Mouse (Mus musculus) testis, adult 2 months (tissue): ENCODE measurements around the gene Ube2q1. TPM values are rescaled to one million over a fixed set of nuclear protein-coding genes. Genes with fewer than 3 reads are reported as not detected.

Experiments
- H3K27ac ChIP-seq: fragments of 200-500 bp; 2 replicates; pipeline ENCODE4 v1.5.1; 2012; ENCODE audit warnings: low read depth, low read length; ENCODE audit not compliant: control insufficient read depth, insufficient read depth
- H3K27me3 ChIP-seq: fragments of 200-500 bp; 2 replicates; pipeline ENCODE4 v1.6.1; 2012; ENCODE audit warnings: mild to moderate bottlenecking, low read length, moderate library complexity; ENCODE audit not compliant: control insufficient read depth, insufficient read depth
- H3K36me3 ChIP-seq: fragments of 200-500 bp; 2 replicates; pipeline ENCODE4 v1.6.1; 2012; ENCODE audit warnings: mild to moderate bottlenecking, low read length; ENCODE audit not compliant: control insufficient read depth, insufficient read depth
- H3K4me1 ChIP-seq: fragments of 200-500 bp; 2 replicates; pipeline ENCODE4 v1.6.1; 2012; ENCODE audit warnings: low read length; ENCODE audit not compliant: control insufficient read depth, insufficient read depth
- H3K4me3 ChIP-seq: fragments of 200-500 bp; 2 replicates; pipeline ENCODE4 v1.5.1; 2012; ENCODE audit warnings: low read depth, mild to moderate bottlenecking, low read length, moderate library complexity, mixed read lengths; ENCODE audit not compliant: control insufficient read depth
- CTCF ChIP-seq: fragments of 200-500 bp; IDR thresholded peaks from 2 replicates; pipeline ENCODE4 v1.5.1; 2012; ENCODE audit warnings: low read depth, mild to moderate bottlenecking, inconsistent platforms, low read length, moderate library complexity; ENCODE audit not compliant: control insufficient read depth, insufficient read depth, insufficient replicate concordance
- POLR2A ChIP-seq: fragments of 200-500 bp; IDR thresholded peaks from 2 replicates; pipeline ENCODE4 v1.6.1; 2012; ENCODE audit warnings: low read depth, mild to moderate bottlenecking, inconsistent platforms, low read length, moderate library complexity; ENCODE audit not compliant: control insufficient read depth
- polyA plus RNA-seq: library from polyadenylated mRNA; depleted of rRNA; stranded (reverse); fragments of >200 nt; gene quantifications from 2 replicates; pipeline ENCODE4 v1.2.3, GENCODE M21; 2012; rRNA removed

Gene Ube2q1
- 19.7 and 20.5 TPM in 2 replicates for polyA plus RNA-seq

- TF ChIP-seq CTCF (no peak), POLR2A (peak; percentile 60)
- H3K4me3 ChIP-seq = peak within 1 kb of the TSS; percentile 94
- peaks cover 2% of the 10 kb centered on the region for H3K36me3 ChIP-seq
- peak within 1 kb of the TSS; percentile 67 for H3K27ac ChIP-seq
- H3K4me1 ChIP-seq = peaks cover 4% of the 10 kb centered on the region
- H3K27me3 ChIP-seq = no peaks in the 10 kb centered on the region
Measured at GRCm38 (mm10) chr3:89772968-89773709, at the start of gene Ube2q1. TSS of gene Ube2q1 (plus strand) at chr3:89773616.

- H3K4me3 ChIP-seq = no peak overlapping the region
- H3K4me1 ChIP-seq = peaks cover 10% of the 10 kb centered on the region
- H3K27ac ChIP-seq = no peak overlapping the region
- H3K27me3 ChIP-seq = no peaks in the 10 kb centered on the region
- H3K36me3 ChIP-seq = no peaks in the 10 kb centered on the region
- peak; percentile 45; the same call in 1 of the 2 replicates for TF ChIP-seq CTCF
- TF ChIP-seq POLR2A = no peak
Measured at GRCm38 (mm10) chr3:89727028-89727427, 46.4 kb upstream of the Ube2q1 start.

- Histone ChIP-seq H3K4me3 (no peak overlapping the region), H3K27me3 (no peaks in the 10 kb centered on the region), H3K4me1 (peaks cover 10% of the 10 kb centered on the region), H3K36me3 (no peaks in the 10 kb centered on the region), H3K27ac (no peak overlapping the region)
- TF ChIP-seq CTCF (no peak), POLR2A (no peak)
Measured at GRCm38 (mm10) chr3:89728848-89729247, 44.6 kb upstream of the Ube2q1 start.

- no peaks in the 10 kb centered on the region for H3K36me3 ChIP-seq
- TF ChIP-seq POLR2A (peak; percentile 30; the same call in 1 of the 2 replicates), CTCF (no peak)
- H3K27me3 ChIP-seq = no peaks in the 10 kb centered on the region
- H3K27ac ChIP-seq = peak overlapping the region; percentile 71
- H3K4me1 ChIP-seq = peaks cover 10% of the 10 kb centered on the region
- H3K4me3 ChIP-seq = peak overlapping the region; percentile 91
Measured at GRCm38 (mm10) chr3:89730350-89731331, 42.8 kb upstream of the Ube2q1 start.

- H3K27me3 ChIP-seq = no peaks in the 10 kb centered on the region
- peaks cover 10% of the 10 kb centered on the region for H3K4me1 ChIP-seq
- no peaks in the 10 kb centered on the region for H3K36me3 ChIP-seq
- no peak overlapping the region for H3K27ac ChIP-seq
- TF ChIP-seq POLR2A (no peak), CTCF (no peak)
- no peak overlapping the region for H3K4me3 ChIP-seq
Measured at GRCm38 (mm10) chr3:89732091-89732490, 41.3 kb upstream of the Ube2q1 start.

- no peak overlapping the region for H3K27ac ChIP-seq
- no peaks in the 10 kb centered on the region for H3K4me1 ChIP-seq
- H3K4me3 ChIP-seq = no peak overlapping the region
- TF ChIP-seq POLR2A (no peak), CTCF (no peak)
- H3K36me3 ChIP-seq = no peaks in the 10 kb centered on the region; the same call in none of the 2 replicates
- H3K27me3 ChIP-seq = no peaks in the 10 kb centered on the region
Measured at GRCm38 (mm10) chr3:89738509-89738908, 34.9 kb upstream of the Ube2q1 start.

GRCm38 (mm10) chr3:89752307-89752706 is 21.1 kb upstream of the Ube2q1 start:
- TF ChIP-seq POLR2A = no peak
- TF ChIP-seq CTCF = no peak
- Histone ChIP-seq H3K27ac (no peak overlapping the region; the same call in 1 of the 2 replicates), H3K4me1 (peaks cover 3% of the 10 kb centered on the region; the same call in 1 of the 2 replicates), H3K27me3 (no peaks in the 10 kb centered on the region), H3K4me3 (no peak overlapping the region), H3K36me3 (no peaks in the 10 kb centered on the region)
